Mouse (Mus musculus) large intestine, adult 2 months (tissue): ENCODE measurements around the gene 4931428F04Rik. TPM values are rescaled to one million over a fixed set of nuclear protein-coding genes. Genes with fewer than 3 reads are reported as not detected.
"Not testable (repeated sequence)": the region's sequence is repeated elsewhere in the genome, so short reads cannot be mapped to it uniquely, and the experiment has no call there.

Source experiments
- DNase-seq: peaks from one replicate; pipeline ENCODE4 v3.0.0-alpha.2; 2012; ENCODE audit warnings: low read depth, low spot score
- WGBS: fragments of 180-500 bp; shearing (Covaris S2); methylation state at CpG from one replicate; pipeline ENCODE4 v1.1.7; 2018; 5-methylcytosine and 5-hydroxymethylcytosine counted together
- polyA plus RNA-seq: library from polyadenylated mRNA; depleted of rRNA; stranded (reverse); fragments of >200 nt; gene quantifications from 2 replicates; pipeline ENCODE4 v1.2.3, GENCODE M21; 2012; rRNA removed

The 4931428F04Rik gene
- polyA plus RNA-seq, 1 experiment = 1.7 TPM

DNA sequence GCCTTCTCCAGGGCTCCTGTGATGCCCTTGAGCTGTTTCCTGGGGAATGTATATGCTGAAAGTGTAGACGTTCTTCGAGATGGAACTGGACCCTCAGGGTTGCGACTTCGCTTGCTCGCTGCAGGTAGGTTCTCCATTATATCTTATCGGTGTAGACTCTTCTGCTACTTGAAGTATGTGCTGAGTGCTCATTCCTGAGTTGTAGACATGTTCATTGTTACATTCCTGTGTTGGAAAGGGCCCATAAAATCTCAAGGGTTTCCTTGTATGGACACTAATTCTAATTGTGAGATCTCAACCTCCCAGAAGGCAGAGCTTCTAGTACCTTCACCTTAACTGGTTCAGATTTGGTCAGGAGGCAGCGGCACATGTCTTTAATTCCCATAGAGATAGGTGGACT lies 48.6 kb downstream of the 4931428F04Rik start:
- no peak for DNase-seq
- 97% methylated on average over 7 of the region's 7 CpGs for WGBS

GRCm38 (mm10) chr8:105237442-105238142 lies 52.1 kb downstream of the 4931428F04Rik start:
- 79% methylated on average over 14 of the region's 14 CpGs for WGBS
- DNase-seq = no peak

GRCm38 (mm10) chr8:105235206-105235605 lies 54.5 kb downstream of the 4931428F04Rik start:
- 57% methylated on average over 1 of the region's 1 CpGs for WGBS
- DNase-seq = no peak

DNA sequence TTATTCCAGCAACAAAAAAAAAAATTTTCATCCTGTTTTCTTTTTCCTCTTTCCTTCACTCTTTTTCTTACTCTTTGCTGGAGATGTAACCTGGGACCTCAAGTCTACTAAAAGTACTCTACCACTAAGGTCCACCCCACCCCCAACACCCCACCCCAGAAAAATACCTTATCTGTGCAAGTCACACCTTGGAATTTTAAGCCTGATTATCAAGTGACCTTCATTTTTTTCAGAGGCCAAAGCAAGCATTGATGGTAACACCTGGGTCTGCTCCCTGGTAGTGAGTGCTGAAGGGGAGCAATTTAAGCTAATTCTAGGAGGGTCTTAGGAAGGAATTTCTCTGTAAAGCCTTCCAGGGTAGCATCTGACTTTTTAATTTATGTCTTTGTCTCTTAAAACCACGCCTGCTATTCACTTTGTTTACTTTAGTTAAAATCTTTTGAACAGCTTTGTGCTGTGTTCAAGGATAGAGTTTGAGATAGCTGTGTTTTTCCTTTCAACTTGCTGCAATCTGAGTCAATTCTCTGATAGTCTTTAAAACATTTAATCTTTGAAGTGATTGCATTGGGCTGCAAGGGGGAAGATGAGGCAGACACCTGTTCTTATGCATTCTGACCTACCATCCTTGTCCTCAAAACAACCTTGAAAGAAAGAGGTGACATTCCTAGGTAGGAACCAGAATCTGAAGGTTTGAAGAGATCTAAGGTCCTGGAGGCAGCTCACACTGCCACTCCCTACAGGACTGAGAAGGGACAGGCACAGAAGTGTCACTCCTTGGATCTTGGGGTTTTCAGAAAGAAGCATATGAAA lies 56.3 kb downstream of the 4931428F04Rik start:
- 28% methylated on average over 1 of the region's 1 CpGs for WGBS
- DNase-seq = no peak

- 85% methylated on average over 4 of the region's 4 CpGs for WGBS
- not testable (repeated sequence) for DNase-seq
Measured at GRCm38 (mm10) chr8:105232321-105232693, 57.4 kb downstream of the 4931428F04Rik start.

- WGBS = 85% methylated on average over 12 of the region's 12 CpGs
- DNase-seq = no peak
Measured at GRCm38 (mm10) chr8:105231503-105232320, 58.0 kb downstream of the 4931428F04Rik start.

Other genes starting within 250 kb of the 4931428F04Rik start
- 0.21 TPM in 1 of 2 replicates, not detected in the other for gene Ces3a, start 241.3 kb downstream of the 4931428F04Rik start, polyA plus RNA-seq
- not detected in 2 replicates for gene Ces3b, start 206.1 kb downstream of the 4931428F04Rik start, polyA plus RNA-seq
- not detected in 2 replicates for gene Ces4a, start 158.1 kb downstream of the 4931428F04Rik start, polyA plus RNA-seq
- gene Cbfb, start 119.2 kb downstream of the 4931428F04Rik start, polyA plus RNA-seq = 7.0 and 8.1 TPM in 2 replicates
- 13.0 and 14.5 TPM in 2 replicates for gene D230025D16Rik, start 64.7 kb downstream of the 4931428F04Rik start, polyA plus RNA-seq
- 4.9 and 6.2 TPM in 2 replicates for gene B3gnt9, start 34.7 kb downstream of the 4931428F04Rik start, polyA plus RNA-seq
- 57.4 and 64.0 TPM in 2 replicates for gene Tradd, start 25.3 kb downstream of the 4931428F04Rik start, polyA plus RNA-seq
- gene Fbxl8, start 25.2 kb downstream of the 4931428F04Rik start, polyA plus RNA-seq = 16.3 and 16.9 TPM in 2 replicates
- gene Hsf4, start 20.1 kb downstream of the 4931428F04Rik start, polyA plus RNA-seq = 0.74 and 1.2 TPM in 2 replicates
- 0.82 and 0.88 TPM in 2 replicates for gene Nol3, start 13.7 kb downstream of the 4931428F04Rik start, polyA plus RNA-seq
- gene Exoc3l, start 6.2 kb upstream of the 4931428F04Rik start, polyA plus RNA-seq = 1.6 and 2.5 TPM in 2 replicates
- 147 and 149 TPM in 2 replicates for gene E2f4, start 7.8 kb upstream of the 4931428F04Rik start, polyA plus RNA-seq
- gene Elmo3, start 15.7 kb upstream of the 4931428F04Rik start, polyA plus RNA-seq = 65.9 and 82.0 TPM in 2 replicates
- 4.6 and 5.8 TPM in 2 replicates for gene Lrrc29, start 36.4 kb upstream of the 4931428F04Rik start, polyA plus RNA-seq
- gene Tmem208, start 36.5 kb upstream of the 4931428F04Rik start, polyA plus RNA-seq = 120 and 134 TPM in 2 replicates
- gene Fhod1, start 58.1 kb upstream of the 4931428F04Rik start, polyA plus RNA-seq = 20.1 and 28.9 TPM in 2 replicates
- 2.7 and 4.0 TPM in 2 replicates for gene Slc9a5, start 59.0 kb upstream of the 4931428F04Rik start, polyA plus RNA-seq
- 0.52 and 0.73 TPM in 2 replicates for gene Plekhg4, start 83.4 kb upstream of the 4931428F04Rik start, polyA plus RNA-seq
- gene Kctd19, start 123.6 kb upstream of the 4931428F04Rik start, polyA plus RNA-seq = 0.07 TPM in 1 of 2 replicates, not detected in the other
- 0.12 and 0.25 TPM in 2 replicates for gene Lrrc36, start 123.7 kb upstream of the 4931428F04Rik start, polyA plus RNA-seq
- gene Tppp3, start 181.7 kb upstream of the 4931428F04Rik start, polyA plus RNA-seq = 73.9 and 101 TPM in 2 replicates
- gene Zdhhc1, start 207.0 kb upstream of the 4931428F04Rik start, polyA plus RNA-seq = 15.0 and 16.3 TPM in 2 replicates
- gene Hsd11b2, start 228.9 kb upstream of the 4931428F04Rik start, polyA plus RNA-seq = 19.6 and 50.5 TPM in 2 replicates